Mouse (Mus musculus) hindbrain, embryonic 14.5 days (tissue): ENCODE results near the gene Myo19. TPM values are rescaled to one million over a fixed set of nuclear protein-coding genes. Genes with fewer than 3 reads are reported as not detected.
"Not testable (repeated sequence)": the region's sequence is repeated elsewhere in the genome, so short reads cannot be mapped to it uniquely, and the experiment has no call there.

Source experiments
- ATAC-seq: fragments of 200-750 bp; cut with Nextera tagmentation; 2 replicates; pipeline ENCODE4 v1.8.0; 2017; ENCODE audit warnings: moderate number of reproducible peaks, mild to moderate bottlenecking, moderate TSS enrichment, moderate library complexity; ENCODE audit not compliant: low FRiP score
- DNase-seq: peaks from one replicate; pipeline ENCODE4 v3.0.0-alpha.2; 2015; ENCODE audit warnings: low spot score
- H3K27ac ChIP-seq: fragments of 300-500 bp; sonication (generic); 2 replicates; pipeline ENCODE4 v1.5.1; 2014; ENCODE audit warnings: mild to moderate bottlenecking, moderate library complexity
- H3K27me3 ChIP-seq: fragments of 300-500 bp; sonication (generic); 2 replicates; pipeline ENCODE4 v1.6.1; 2014; ENCODE audit warnings: mild to moderate bottlenecking, low read length, mixed read lengths; ENCODE audit not compliant: control insufficient read depth, insufficient read depth
- H3K36me3 ChIP-seq: fragments of 300-500 bp; sonication (generic); replicated peaks from 2 replicates; pipeline ENCODE4 v1.6.1; 2014; ENCODE audit not compliant: control insufficient read depth, insufficient read depth
- H3K4me1 ChIP-seq: fragments of 300-500 bp; sonication (generic); replicated peaks from 2 replicates; pipeline ENCODE4 v1.6.1; 2014; ENCODE audit warnings: antibody characterized with exemption, low read length, mixed read lengths; ENCODE audit not compliant: control insufficient read depth, insufficient read depth
- H3K4me2 ChIP-seq: fragments of 300-500 bp; sonication (generic); replicated peaks from 2 replicates; pipeline ENCODE4 v1.6.1; 2014; ENCODE audit warnings: mild to moderate bottlenecking, moderate library complexity
- H3K4me3 ChIP-seq: fragments of 300-500 bp; sonication (generic); replicated peaks from 2 replicates; pipeline ENCODE4 v1.5.1; 2014; ENCODE audit warnings: mild to moderate bottlenecking, low read length
- H3K9ac ChIP-seq: fragments of 300-500 bp; sonication (generic); 2 replicates; pipeline ENCODE4 v1.6.1; 2014
- H3K9me3 ChIP-seq: fragments of 300-500 bp; sonication (generic); 2 replicates; pipeline ENCODE4 v1.6.1; 2016; ENCODE audit warnings: low read length; ENCODE audit not compliant: control insufficient read depth
- WGBS: fragments of 180-500 bp; shearing (Covaris S2); extraction: QIAGEN DNeasy Blood & Tissue Kit; methylation state at CpG from one replicate; pipeline ENCODE4 v1.1.7; 2014; 5-methylcytosine and 5-hydroxymethylcytosine counted together
- polyA plus RNA-seq: library from polyadenylated mRNA; unstranded; fragments of >200 nt; fragmentation: Nextera tagmentation; extraction: Ambion mirVana; gene quantifications from 2 replicates; pipeline ENCODE4 v1.2.1, GENCODE M21; 2014

Gene Myo19
- polyA plus RNA-seq, 1 experiment from 2014 or later, result 6.0 TPM

- H3K4me1 ChIP-seq, result peaks cover 23% of the 10 kb centered on the region
- H3K9ac ChIP-seq, result peak overlapping the region; percentile 90
- H3K4me3 ChIP-seq, result peak overlapping the region; percentile 96
- peak overlapping the region; percentile 100 for H3K27ac ChIP-seq
- H3K9me3 ChIP-seq, result no peaks in the 10 kb centered on the region
- H3K36me3 ChIP-seq, result no peaks in the 10 kb centered on the region
- H3K4me2 ChIP-seq, result peak overlapping the region; percentile 93
- DNase-seq, result peak; percentile 91
- WGBS, result under 1% methylated on average over 50 of the region's 61 CpGs
- no peaks in the 10 kb centered on the region for H3K27me3 ChIP-seq
- ATAC-seq, result peak; percentile 86
Observed at GRCm38 (mm10) chr11:84869537-84870232, 10.3 kb upstream of the Myo19 start.

GRCm38 (mm10) chr11:84870337-84871043, 9.5 kb upstream of the Myo19 start, which contains the start of gene Ggnbp2:
Gene Ggnbp2, minus strand, starts transcription at chr11:84870817.
- peaks cover 23% of the 10 kb centered on the region for H3K4me1 ChIP-seq
- DNase-seq (peak; percentile 88), ATAC-seq (peak; percentile 88)
- no peaks in the 10 kb centered on the region for H3K36me3 ChIP-seq
- H3K27me3 ChIP-seq, result no peaks in the 10 kb centered on the region
- H3K4me2 ChIP-seq, result peak within 1 kb of the TSS; percentile 93
- under 1% methylated on average over 34 of the region's 62 CpGs for WGBS
- peak within 1 kb of the TSS; percentile 96 for H3K4me3 ChIP-seq
- peak within 1 kb of the TSS; percentile 100 for H3K27ac ChIP-seq
- H3K9me3 ChIP-seq, result no peaks in the 10 kb centered on the region
- H3K9ac ChIP-seq, result peak within 1 kb of the TSS; percentile 93

GRCm38 (mm10) chr11:84871046-84871445, 8.9 kb upstream of the Myo19 start:
- DNase-seq (no peak), ATAC-seq (peak; percentile 12; the same call in 1 of the 2 replicates)
- H3K9ac ChIP-seq, result peak overlapping the region; percentile 93
- peak overlapping the region; percentile 96 for H3K4me3 ChIP-seq
- no peaks in the 10 kb centered on the region for H3K27me3 ChIP-seq
- no peaks in the 10 kb centered on the region for H3K36me3 ChIP-seq
- peaks cover 23% of the 10 kb centered on the region for H3K4me1 ChIP-seq
- no peaks in the 10 kb centered on the region for H3K9me3 ChIP-seq
- WGBS, result under 1% methylated on average over 10 of the region's 10 CpGs
- H3K27ac ChIP-seq, result peak overlapping the region; percentile 100
- H3K4me2 ChIP-seq, result peak overlapping the region; percentile 59

- peak overlapping the region; percentile 93 for H3K9ac ChIP-seq
- H3K4me3 ChIP-seq, result peak overlapping the region; percentile 96
- H3K9me3 ChIP-seq, result no peaks in the 10 kb centered on the region
- WGBS, result 79% methylated on average over 4 of the region's 4 CpGs
- H3K4me2 ChIP-seq, result peak overlapping the region; percentile 59
- peaks cover 23% of the 10 kb centered on the region for H3K4me1 ChIP-seq
- peak overlapping the region; percentile 100 for H3K27ac ChIP-seq
- no peak for ATAC-seq
- DNase-seq, result no peak
- H3K36me3 ChIP-seq, result no peaks in the 10 kb centered on the region
- no peaks in the 10 kb centered on the region for H3K27me3 ChIP-seq
Observed at GRCm38 (mm10) chr11:84871548-84872069, 8.3 kb upstream of the Myo19 start.

- Histone ChIP-seq H3K4me2 (no peak overlapping the region), H3K27me3 (no peaks in the 10 kb centered on the region), H3K36me3 (no peaks in the 10 kb centered on the region; the same call in 1 of the 2 replicates), H3K9ac (no peak overlapping the region), H3K9me3 (no peaks in the 10 kb centered on the region), H3K4me1 (peaks cover 12% of the 10 kb centered on the region), H3K27ac (no peak overlapping the region), H3K4me3 (no peak overlapping the region)
- no peak for ATAC-seq
- no peak for DNase-seq
- WGBS, result 61% methylated on average over 1 of the region's 1 CpGs
Observed at GRCm38 (mm10) chr11:84873042-84873833, 6.7 kb upstream of the Myo19 start.

GRCm38 (mm10) chr11:84876020-84876419, 3.9 kb upstream of the Myo19 start:
- WGBS, result no CpG with 5 or more reads among the region's 1 CpGs
- H3K4me1 ChIP-seq, result peaks cover 17% of the 10 kb centered on the region; the same call in 1 of the 2 replicates
- DNase-seq, H3K9me3 ChIP-seq, H3K4me3 ChIP-seq, H3K27ac ChIP-seq, H3K36me3 ChIP-seq, H3K27me3 ChIP-seq, H3K4me2 ChIP-seq, ATAC-seq, H3K9ac ChIP-seq: not testable (repeated sequence)

- DNase-seq (no peak), ATAC-seq (no peak)
- Histone ChIP-seq H3K9me3 (no peaks in the 10 kb centered on the region), H3K4me2 (peak overlapping the region; percentile 67), H3K36me3 (peaks cover 10% of the 10 kb centered on the region; the same call in 1 of the 2 replicates), H3K9ac (peak overlapping the region; percentile 78), H3K27ac (peak overlapping the region; percentile 86; the same call in 1 of the 2 replicates), H3K27me3 (no peaks in the 10 kb centered on the region), H3K4me1 (peaks cover 18% of the 10 kb centered on the region), H3K4me3 (peak overlapping the region; percentile 74)
- WGBS, result 27% methylated on average over 6 of the region's 7 CpGs
Observed at GRCm38 (mm10) chr11:84879007-84879771, 759 bp upstream of the Myo19 start.

GRCm38 (mm10) chr11:84880465-84880961, 565 bp downstream of the Myo19 start:
- Histone ChIP-seq H3K27me3 (no peaks in the 10 kb centered on the region), H3K4me1 (peaks cover 18% of the 10 kb centered on the region), H3K27ac (peak overlapping the region; percentile 86), H3K9me3 (no peaks in the 10 kb centered on the region), H3K4me3 (peak overlapping the region; percentile 74), H3K4me2 (peak overlapping the region; percentile 67), H3K9ac (peak overlapping the region; percentile 78), H3K36me3 (peaks cover 23% of the 10 kb centered on the region)
- WGBS, result 2% methylated on average over 24 of the region's 24 CpGs
- DNase-seq, result peak; percentile 28
- peak; percentile 26 for ATAC-seq
